Mouse (Mus musculus): ENCODE measurements at regions not wholly inside any gene's neighbourhood (a gene's known extent, or its start where the extent isn't known, plus 50 kb on each side); places are given as distances from the start of the nearest gene placed in this dataset.

DNA sequence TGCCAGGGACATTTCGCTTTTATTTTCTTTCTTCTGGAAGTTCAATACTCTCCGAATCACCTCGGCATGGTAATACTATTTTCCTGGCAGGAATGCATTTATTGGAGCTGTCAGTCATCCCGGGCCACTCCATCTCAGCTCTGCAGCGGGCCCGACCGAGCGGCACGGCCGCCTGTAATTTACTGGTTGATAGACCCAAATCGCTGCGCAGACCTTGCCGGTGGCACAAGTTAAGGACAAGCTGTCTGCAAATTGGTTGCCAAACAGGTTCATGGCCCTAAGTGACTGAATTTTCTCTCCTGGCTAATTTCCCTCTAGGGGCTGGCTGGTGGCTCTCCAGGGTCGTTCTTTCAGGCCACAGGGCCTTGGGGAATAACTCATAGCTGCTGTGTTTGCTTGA, 169.4 kb upstream of the Kcnab2 start:
- TF ChIP-seq CTCF (conservative IDR thresholded peaks at IDR 0.05; ENCODE audit: low read length) (no peak), POU5F1 (IDR thresholded peaks at IDR 0.05; ENCODE audit: borderline replicate concordance, low read length) (no peak)
